Mouse (Mus musculus) midbrain, embryonic 14.5 days (tissue): ENCODE results near the gene Olfr1018. TPM values are rescaled to one million over a fixed set of nuclear protein-coding genes. Genes with fewer than 3 reads are reported as not detected.

Experiments used
- ATAC-seq: fragments of 200-750 bp; cut with Nextera tagmentation; 2 replicates; pipeline ENCODE4 v1.8.0; 2017; ENCODE audit warnings: moderate number of reproducible peaks, moderate library complexity; ENCODE audit not compliant: low FRiP score, low TSS enrichment
- DNase-seq: peaks from one replicate; pipeline ENCODE4 v3.0.0-alpha.2; 2015
- H3K27ac ChIP-seq: fragments of 300-500 bp; sonication (generic); replicated peaks from 2 replicates; pipeline ENCODE4 v1.5.1; 2014; ENCODE audit warnings: mild to moderate bottlenecking, low read depth, low read length, moderate library complexity
- H3K27me3 ChIP-seq: fragments of 300-500 bp; sonication (generic); 2 replicates; pipeline ENCODE4 v1.6.1; 2014; ENCODE audit warnings: low read length, control low read depth, mixed read lengths; ENCODE audit not compliant: control insufficient read depth, insufficient read depth
- H3K36me3 ChIP-seq: fragments of 300-500 bp; sonication (generic); 2 replicates; pipeline ENCODE4 v1.6.1; 2014; ENCODE audit warnings: low read length, control low read depth; ENCODE audit not compliant: control insufficient read depth, insufficient read depth
- H3K4me1 ChIP-seq: fragments of 300-500 bp; sonication (generic); 2 replicates; pipeline ENCODE4 v1.6.1; 2014; ENCODE audit warnings: mild to moderate bottlenecking, antibody characterized with exemption, low read length, control low read depth; ENCODE audit not compliant: control insufficient read depth, insufficient read depth
- H3K4me2 ChIP-seq: fragments of 300-500 bp; sonication (generic); 2 replicates; pipeline ENCODE4 v1.6.1; 2014; ENCODE audit warnings: mild to moderate bottlenecking, low read length, moderate library complexity
- H3K4me3 ChIP-seq: fragments of 300-500 bp; sonication (generic); replicated peaks from 2 replicates; pipeline ENCODE4 v1.5.1; 2014; ENCODE audit warnings: low read depth, low read length
- H3K9ac ChIP-seq: fragments of 300-500 bp; sonication (generic); replicated peaks from 2 replicates; pipeline ENCODE4 v1.6.1; 2014; ENCODE audit warnings: mild to moderate bottlenecking, low read length, moderate library complexity
- H3K9me3 ChIP-seq: fragments of 300-500 bp; sonication (generic); 2 replicates; pipeline ENCODE4 v1.6.1; 2016; ENCODE audit warnings: low read length, control low read depth, mixed read lengths; ENCODE audit not compliant: control insufficient read depth
- whole genome bisulfite sequencing: fragments of 180-500 bp; shearing (Covaris S2); extraction: QIAGEN DNeasy Blood & Tissue Kit; methylation state at CpG from one replicate; pipeline ENCODE4 v1.1.7; 2014; 5-methylcytosine and 5-hydroxymethylcytosine counted together
- polyA plus RNA-seq: library from polyadenylated mRNA; unstranded; fragments of >200 nt; fragmentation: Nextera tagmentation; extraction: Ambion mirVana; gene quantifications from 2 replicates; pipeline ENCODE4 v1.2.1, GENCODE M21; 2014

Gene Olfr1018
- polyA plus RNA-seq, result not detected in 2 replicates

DNA sequence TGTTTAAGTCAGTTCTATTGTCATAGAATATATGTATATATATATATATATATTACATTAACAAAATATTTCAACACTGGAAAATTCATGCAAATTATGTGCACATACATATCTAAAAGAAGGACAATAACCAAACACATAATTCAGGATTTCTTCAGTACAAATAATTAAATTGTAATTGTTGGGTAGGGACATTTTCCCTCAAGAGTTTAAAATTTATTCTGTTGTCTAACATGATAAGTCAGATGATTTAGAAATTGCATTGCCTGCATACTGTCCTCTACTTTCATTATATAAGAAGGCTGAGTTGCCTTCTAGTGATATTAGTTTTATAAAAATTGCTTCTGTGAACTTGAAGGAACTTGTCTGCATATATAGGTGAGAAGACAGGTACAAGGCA is at the start of gene Olfr1018:
Olfr1018 (plus strand) TSS at position 301 of the 400 bp plus-strand sequence.
- Histone ChIP-seq H3K27ac (no peak within 1 kb of the TSS), H3K36me3 (no peaks in the 10 kb centered on the region), H3K9ac (no peak within 1 kb of the TSS), H3K4me3 (no peak within 1 kb of the TSS), H3K4me2 (no peak within 1 kb of the TSS), H3K27me3 (no peaks in the 10 kb centered on the region), H3K4me1 (no peaks in the 10 kb centered on the region), H3K9me3 (no peaks in the 10 kb centered on the region)
- no peak for DNase-seq
- no peak for ATAC-seq

- H3K27ac ChIP-seq, result no peak within 1 kb of the TSS
- H3K9me3 ChIP-seq, result no peaks in the 10 kb centered on the region
- no peak within 1 kb of the TSS for H3K4me2 ChIP-seq
- no peaks in the 10 kb centered on the region for H3K36me3 ChIP-seq
- H3K4me3 ChIP-seq, result no peak within 1 kb of the TSS
- ATAC-seq (no peak), DNase-seq (no peak)
- no peak within 1 kb of the TSS for H3K9ac ChIP-seq
- no peaks in the 10 kb centered on the region for H3K27me3 ChIP-seq
- H3K4me1 ChIP-seq, result no peaks in the 10 kb centered on the region
These were observed 45.9 kb upstream of the Olfr1018 start, which contains the start of gene Olfr1014 for GRCm38 (mm10) chr2:85772413-85772812. Gene Olfr1014, plus strand, starts transcription at chr2:85772713.

- ATAC-seq, result no peak
- no peak within 1 kb of the TSS for H3K4me3 ChIP-seq
- no peak for DNase-seq
- H3K27ac ChIP-seq, result no peak within 1 kb of the TSS
- no peaks in the 10 kb centered on the region for H3K36me3 ChIP-seq
- no peaks in the 10 kb centered on the region for H3K4me1 ChIP-seq
- no peak within 1 kb of the TSS for H3K4me2 ChIP-seq
- no peaks in the 10 kb centered on the region for H3K9me3 ChIP-seq
- H3K27me3 ChIP-seq, result no peaks in the 10 kb centered on the region
- H3K9ac ChIP-seq, result no peak within 1 kb of the TSS
These were observed 36.6 kb upstream of the Olfr1018 start, which contains the start of gene Olfr1015 for GRCm38 (mm10) chr2:85781717-85782116. Gene Olfr1015, plus strand, starts transcription at chr2:85782017.

DNA sequence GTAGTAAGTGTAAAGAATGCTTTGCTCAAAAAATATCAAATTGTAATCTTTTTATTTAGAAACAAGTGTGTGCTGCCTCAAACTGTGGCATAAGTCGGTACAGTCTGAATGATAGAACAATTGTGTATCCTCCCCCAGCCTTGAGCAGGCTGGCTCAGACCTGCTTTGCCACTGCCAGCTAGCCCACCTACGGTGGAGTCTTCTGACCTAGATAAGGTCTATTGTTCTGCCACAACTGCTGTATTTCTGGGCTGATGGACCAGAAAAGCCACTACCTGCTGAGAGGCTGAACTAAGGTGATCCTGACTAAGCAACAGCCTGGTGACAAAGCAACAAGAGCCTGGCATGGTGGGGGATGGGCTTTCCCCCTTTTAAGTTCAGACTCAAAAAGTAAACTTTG is 25.9 kb upstream of the Olfr1018 start:
- H3K4me2 ChIP-seq, result no peak overlapping the region
- DNase-seq (peak; percentile 0), ATAC-seq (no peak)
- no peaks in the 10 kb centered on the region for H3K4me1 ChIP-seq
- WGBS, result 11% methylated on average over 2 of the region's 2 CpGs
- H3K9me3 ChIP-seq, result no peaks in the 10 kb centered on the region
- no peak overlapping the region for H3K27ac ChIP-seq
- no peaks in the 10 kb centered on the region for H3K36me3 ChIP-seq
- no peak overlapping the region for H3K4me3 ChIP-seq
- H3K9ac ChIP-seq, result no peak overlapping the region
- no peaks in the 10 kb centered on the region for H3K27me3 ChIP-seq

DNA sequence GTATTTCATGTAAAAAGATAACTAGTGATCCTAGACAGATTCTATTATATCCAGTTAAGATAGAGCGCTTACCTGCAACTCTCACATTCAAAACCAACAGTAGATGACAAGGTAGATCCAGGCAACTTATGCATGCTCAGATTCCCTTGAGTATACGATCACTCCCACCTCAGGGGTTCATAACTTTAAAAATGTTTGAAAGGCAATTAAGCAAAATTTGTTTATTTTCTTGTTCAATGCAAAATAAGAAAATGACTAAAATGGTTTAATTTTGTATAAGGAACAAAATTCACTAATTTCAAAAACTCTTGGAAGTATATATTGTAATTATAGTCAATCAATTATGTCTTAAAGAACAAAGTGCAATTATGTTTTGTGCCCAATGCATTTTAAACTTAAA is 15.8 kb upstream of the Olfr1018 start, which contains the start of gene Olfr1016:
Olfr1016 (minus strand) TSS at position 101 of the 400 bp plus-strand sequence.
- H3K4me2 ChIP-seq, result no peak within 1 kb of the TSS
- H3K4me1 ChIP-seq, result no peaks in the 10 kb centered on the region
- DNase-seq, result no peak
- H3K4me3 ChIP-seq, result no peak within 1 kb of the TSS
- no peaks in the 10 kb centered on the region for H3K9me3 ChIP-seq
- H3K27ac ChIP-seq, result no peak within 1 kb of the TSS
- no peaks in the 10 kb centered on the region for H3K27me3 ChIP-seq
- 97% methylated on average over 2 of the region's 2 CpGs for WGBS
- ATAC-seq, result no peak
- no peaks in the 10 kb centered on the region for H3K36me3 ChIP-seq
- no peak within 1 kb of the TSS for H3K9ac ChIP-seq

DNA sequence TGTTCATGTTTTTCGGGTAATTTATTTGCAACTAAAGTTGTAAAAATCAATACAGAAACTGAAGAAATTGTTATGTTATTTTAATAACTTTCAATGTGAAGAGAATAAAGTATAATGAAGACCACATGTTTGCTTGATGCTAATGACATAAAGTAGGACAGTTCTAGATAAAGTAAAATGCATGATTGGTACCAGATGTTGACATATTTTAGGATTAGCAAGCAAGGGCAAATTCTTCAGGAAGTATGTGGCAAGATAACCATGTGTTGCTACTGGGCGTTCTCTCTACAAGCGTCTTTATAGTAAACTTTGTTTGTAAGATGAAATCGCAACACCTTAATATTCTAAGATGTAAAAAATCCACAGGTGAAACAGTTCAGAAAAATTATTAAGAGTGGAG is 13.8 kb upstream of the Olfr1018 start:
- Histone ChIP-seq H3K27me3 (no peaks in the 10 kb centered on the region), H3K9me3 (no peaks in the 10 kb centered on the region), H3K4me1 (no peaks in the 10 kb centered on the region), H3K4me2 (no peak overlapping the region), H3K9ac (no peak overlapping the region), H3K27ac (no peak overlapping the region), H3K36me3 (no peaks in the 10 kb centered on the region), H3K4me3 (no peak overlapping the region)
- WGBS, result 97% methylated on average over 4 of the region's 4 CpGs
- ATAC-seq (no peak), DNase-seq (no peak)

- Histone ChIP-seq H3K9me3 (no peaks in the 10 kb centered on the region), H3K27me3 (no peaks in the 10 kb centered on the region), H3K36me3 (no peaks in the 10 kb centered on the region), H3K27ac (no peak within 1 kb of the TSS), H3K4me2 (no peak within 1 kb of the TSS), H3K9ac (no peak within 1 kb of the TSS), H3K4me1 (no peaks in the 10 kb centered on the region), H3K4me3 (no peak within 1 kb of the TSS)
- DNase-seq (no peak), ATAC-seq (no peak)
These were observed 27.1 kb downstream of the Olfr1018 start, which contains the start of gene Olfr1019 for GRCm38 (mm10) chr2:85845383-85845782. Gene Olfr1019, minus strand, starts transcription at chr2:85845483.

- H3K9ac ChIP-seq, result no peak within 1 kb of the TSS
- H3K27ac ChIP-seq, result no peak within 1 kb of the TSS
- 83% methylated on average over 1 of the region's 1 CpGs for WGBS
- no peak within 1 kb of the TSS for H3K4me2 ChIP-seq
- no peaks in the 10 kb centered on the region for H3K4me1 ChIP-seq
- H3K27me3 ChIP-seq, result no peaks in the 10 kb centered on the region
- H3K36me3 ChIP-seq, result no peaks in the 10 kb centered on the region
- no peak within 1 kb of the TSS for H3K4me3 ChIP-seq
- ATAC-seq (no peak), DNase-seq (no peak)
- no peaks in the 10 kb centered on the region for H3K9me3 ChIP-seq
These were observed 28.5 kb downstream of the Olfr1018 start, which contains the start of gene Olfr1020 for GRCm38 (mm10) chr2:85846730-85847129. Gene Olfr1020, plus strand, starts transcription at chr2:85847030.

DNA sequence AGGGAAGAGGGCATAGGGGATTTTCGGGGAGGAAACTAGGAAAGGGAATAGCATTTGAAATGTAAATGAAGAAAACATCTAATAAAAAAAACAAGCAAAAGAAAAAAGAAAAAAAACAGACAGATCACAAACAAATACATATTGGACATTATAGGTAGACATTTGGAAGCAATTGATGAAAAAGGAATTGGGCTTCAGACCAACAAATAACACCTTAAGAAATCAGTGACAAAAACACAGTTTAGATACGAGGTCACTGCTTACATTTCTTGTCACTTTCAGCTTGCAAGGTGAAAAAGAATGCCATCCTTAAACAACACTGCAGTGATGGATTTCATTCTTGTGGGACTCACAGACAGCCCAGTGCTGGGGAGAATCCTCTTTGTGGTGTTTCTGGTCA is 50.0 kb downstream of the Olfr1018 start, which contains the start of gene Olfr1022:
Olfr1022 (plus strand) TSS at position 301 of the 400 bp plus-strand sequence.
- Histone ChIP-seq H3K9ac (no peak within 1 kb of the TSS), H3K4me2 (no peak within 1 kb of the TSS), H3K4me3 (no peak within 1 kb of the TSS), H3K27me3 (no peaks in the 10 kb centered on the region), H3K4me1 (no peaks in the 10 kb centered on the region), H3K27ac (no peak within 1 kb of the TSS), H3K9me3 (no peaks in the 10 kb centered on the region), H3K36me3 (no peaks in the 10 kb centered on the region)
- no peak for ATAC-seq
- DNase-seq, result no peak
- WGBS, result 61% methylated on average over 2 of the region's 2 CpGs
